Mouse (Mus musculus) bone marrow, adult 2 months (tissue): ENCODE measurements around the gene Mbtps1. TPM values are rescaled to one million over a fixed set of nuclear protein-coding genes. Genes with fewer than 3 reads are reported as not detected.

Experiments used
- H3K27ac ChIP-seq: fragments of 200-500 bp; 2 replicates; pipeline ENCODE4 v1.5.1; 2012; ENCODE audit warnings: low read depth, mild to moderate bottlenecking, control low read depth, inconsistent platforms, low read length; ENCODE audit not compliant: control insufficient read depth, poor library complexity, insufficient read depth
- H3K4me1 ChIP-seq: fragments of 200-500 bp; 2 replicates; pipeline ENCODE4 v1.6.1; 2011; ENCODE audit warnings: low read length; ENCODE audit not compliant: control insufficient read depth, insufficient read depth
- H3K4me3 ChIP-seq: fragments of 200-500 bp; replicated peaks from 2 replicates; pipeline ENCODE3; 2011; ENCODE audit warnings: mild to moderate bottlenecking, low read depth, low read length, control low read depth; ENCODE audit not compliant: control insufficient read depth
- CTCF ChIP-seq: fragments of 200-500 bp; IDR thresholded peaks from 2 replicates; pipeline ENCODE4 v1.5.1; 2011; ENCODE audit warnings: low read length, control low read depth; ENCODE audit not compliant: control insufficient read depth, insufficient read depth
- POLR2A ChIP-seq: fragments of 200-500 bp; IDR thresholded peaks from 2 replicates; pipeline ENCODE4 v1.6.1; 2011; ENCODE audit warnings: low read depth, mild to moderate bottlenecking, control low read depth, low read length, borderline replicate concordance; ENCODE audit not compliant: control insufficient read depth
- WGBS: fragments of 180-500 bp; shearing (Covaris S2); methylation state at CpG from one replicate; pipeline ENCODE4 v1.1.7; 2018; 5-methylcytosine and 5-hydroxymethylcytosine counted together
- polyA plus RNA-seq: library from polyadenylated mRNA; stranded (reverse); fragments of >200 nt; gene quantifications from 2 replicates; pipeline ENCODE4 v1.2.4, GENCODE M21; 2011; ENCODE audit warnings: low replicate concordance; ENCODE audit not compliant: missing spikeins, insufficient read depth, insufficient read length

Mbtps1 gene
- polyA plus RNA-seq, 1 experiment, result 35.3 TPM

GRCm38 (mm10) chr8:119569881-119570280 is 11.3 kb upstream of the Mbtps1 start:
- H3K27ac ChIP-seq, result no peak overlapping the region
- no peak for TF ChIP-seq CTCF
- no peak for TF ChIP-seq POLR2A
- H3K4me1 ChIP-seq, result peaks cover 2% of the 10 kb centered on the region
- H3K4me3 ChIP-seq, result no peak overlapping the region
- WGBS, result 73% methylated on average over 4 of the region's 4 CpGs

- H3K27ac ChIP-seq, result no peak overlapping the region
- WGBS, result 85% methylated on average over 7 of the region's 7 CpGs
- peaks cover 2% of the 10 kb centered on the region for H3K4me1 ChIP-seq
Measured at GRCm38 (mm10) chr8:119568951-119569350, 10.4 kb upstream of the Mbtps1 start.

GRCm38 (mm10) chr8:119568251-119568650 is 9.7 kb upstream of the Mbtps1 start:
- Histone ChIP-seq H3K4me3 (no peak overlapping the region), H3K4me1 (peaks cover 2% of the 10 kb centered on the region), H3K27ac (no peak overlapping the region)
- TF ChIP-seq CTCF (no peak), POLR2A (no peak)
- WGBS, result 86% methylated on average over 9 of the region's 9 CpGs

More at GRCm38 (mm10) chr8:119568951-119569350, 10.4 kb upstream of the Mbtps1 start:
- no peak for TF ChIP-seq POLR2A
- no peak for TF ChIP-seq CTCF
- no peak overlapping the region for H3K4me3 ChIP-seq

- H3K4me1 ChIP-seq, result no peaks in the 10 kb centered on the region; the same call in 1 of the 2 replicates
- H3K4me3 ChIP-seq, result no peak overlapping the region
- 91% methylated on average over 11 of the region's 11 CpGs for WGBS
- H3K27ac ChIP-seq, result no peak overlapping the region
- no peak for TF ChIP-seq CTCF
- TF ChIP-seq POLR2A, result no peak
Measured at GRCm38 (mm10) chr8:119566367-119566766, 7.8 kb upstream of the Mbtps1 start.

- TF ChIP-seq CTCF (no peak), POLR2A (no peak)
- Histone ChIP-seq H3K27ac (peak overlapping the region; percentile 79), H3K4me1 (no peaks in the 10 kb centered on the region; the same call in 1 of the 2 replicates), H3K4me3 (no peak overlapping the region)
- WGBS, result 77% methylated on average over 14 of the region's 14 CpGs
Measured at GRCm38 (mm10) chr8:119563849-119564251, 5.3 kb upstream of the Mbtps1 start.

GRCm38 (mm10) chr8:119559402-119559720 is 826 bp upstream of the Mbtps1 start:
- H3K4me1 ChIP-seq, result no peaks in the 10 kb centered on the region; the same call in 1 of the 2 replicates
- WGBS, result 86% methylated on average over 6 of the region's 6 CpGs
- no peak overlapping the region for H3K4me3 ChIP-seq
- no peak overlapping the region for H3K27ac ChIP-seq
- TF ChIP-seq CTCF (no peak), POLR2A (no peak)

GRCm38 (mm10) chr8:119557821-119558602 is 523 bp downstream of the Mbtps1 start:
- TF ChIP-seq POLR2A (0 out of 2 replicates have a peak, but pooled peaks have one; percentile 33), CTCF (no peak)
- Histone ChIP-seq H3K4me3 (peak overlapping the region; percentile 99), H3K27ac (peak overlapping the region; percentile 98), H3K4me1 (peaks cover 1% of the 10 kb centered on the region; the same call in 1 of the 2 replicates)
- WGBS, result under 1% methylated on average over 55 of the region's 55 CpGs

GRCm38 (mm10) chr8:119557132-119557531 is 1.4 kb downstream of the Mbtps1 start:
- TF ChIP-seq CTCF, result no peak
- no peak for TF ChIP-seq POLR2A
- 39% methylated on average over 9 of the region's 9 CpGs for WGBS
- Histone ChIP-seq H3K27ac (no peak overlapping the region), H3K4me3 (peak overlapping the region; percentile 25), H3K4me1 (peaks cover 1% of the 10 kb centered on the region; the same call in 1 of the 2 replicates)
